Mouse (Mus musculus) small intestine, adult 2 months (tissue): Measurements from ENCODE around the gene Stx8.

Experiments used
- CTCF ChIP-seq: fragments of 200-500 bp; IDR thresholded peaks from 2 replicates; pipeline ENCODE4 v1.5.1; 2012; ENCODE audit warnings: low read depth, mild to moderate bottlenecking, control low read depth, inconsistent platforms, low read length, moderate library complexity, mixed read lengths; ENCODE audit not compliant: insufficient replicate concordance, insufficient read length; ENCODE audit errors: extremely low read depth
- POLR2A ChIP-seq: fragments of 200-500 bp; IDR thresholded peaks from 2 replicates; pipeline ENCODE4 v1.6.1; 2012; ENCODE audit warnings: low read depth, mild to moderate bottlenecking, control low read depth, inconsistent platforms, low read length, moderate library complexity

GRCm38 (mm10) chr11:68211924-68212578, 246.1 kb downstream of the Stx8 start:
- TF ChIP-seq CTCF (peak; percentile 21; the same call in 1 of the 2 replicates), POLR2A (no peak)
